ENCODE assay signal across 8 mouse cellular contexts in the genomic region with DNA sequence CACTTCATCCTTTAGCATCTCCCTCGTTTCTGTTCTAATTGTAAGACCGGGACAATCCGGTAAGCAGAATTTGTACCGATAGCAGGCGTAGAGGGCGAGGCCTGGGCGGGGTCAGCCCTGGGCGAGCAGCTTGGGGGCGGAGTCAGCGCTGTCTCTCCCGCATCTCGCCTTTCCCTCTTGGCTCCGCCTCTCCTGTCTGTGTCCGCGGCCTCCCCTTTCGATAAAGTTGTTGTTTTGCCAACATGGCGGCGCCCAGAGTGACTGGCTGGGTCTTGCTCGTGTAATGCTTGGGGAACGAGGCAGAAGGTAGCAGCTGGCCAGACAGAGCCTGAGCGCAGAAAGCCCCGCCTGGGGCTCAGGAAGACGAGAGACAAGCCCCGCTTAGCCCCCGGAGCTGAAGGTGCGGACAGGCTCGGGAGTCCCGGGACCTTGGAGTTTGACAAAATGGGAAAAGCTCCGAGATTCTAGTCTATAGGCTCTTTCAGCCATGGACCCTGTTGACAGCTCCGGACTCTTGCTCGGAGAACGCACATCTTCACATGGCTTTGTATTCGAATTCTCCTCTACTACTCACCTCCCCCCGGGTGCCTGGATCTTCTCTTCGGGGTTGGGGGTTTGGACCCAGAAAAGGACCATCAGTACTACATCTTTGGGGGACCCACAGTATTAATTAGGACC. TPM values are rescaled to one million over a fixed set of nuclear protein-coding genes. Genes with fewer than 3 reads are reported as not detected.
A peak's percentile ranks its signal among the peaks of the same experiment; 100 is the strongest.
DNase-seq lines count a peak whose midpoint lies in the region; ATAC-seq and TF ChIP-seq lines count a peak whose summit lies in the region.

A gene (plus strand): TSS at position 220 of the 678 bp plus-strand sequence.

- ATAC-seq in erythroid progenitor cell, adult 5-6 weeks (replicated peaks; ENCODE audit: low FRiP score, poor library complexity, severe bottlenecking) = peak; percentile 98
- ATAC-seq in heart, embryonic 12.5 days (ENCODE audit: insufficient number of reproducible peaks, low FRiP score) = peak; percentile 99
- ATAC-seq in kidney, postnatal 0 days (replicated peaks; ENCODE audit: low FRiP score, low read depth) = peak; percentile 97
- ATAC-seq in liver, embryonic 11.5 days (replicated peaks; ENCODE audit: low FRiP score) = peak; percentile 98
- ATAC-seq in stomach, embryonic 14.5 days (ENCODE audit: insufficient number of reproducible peaks, insufficient read depth, low FRiP score, low read depth) = peak; percentile 98

- peaks cover 2% of the 10 kb centered on the region for H3K36me3 ChIP-seq in heart, embryonic 12.5 days
- 0 out of 2 replicates have a peak, but pooled peaks cover 2% of the 10 kb centered on the region for H3K36me3 ChIP-seq in kidney, postnatal 0 days (ENCODE audit: insufficient read depth, low read length)
- no peaks in the 10 kb centered on the region for H3K36me3 ChIP-seq in liver, embryonic 11.5 days (ENCODE audit: control insufficient read depth, insufficient read depth, low read length)
- H3K36me3 ChIP-seq in stomach, embryonic 14.5 days (ENCODE audit: control insufficient read depth, insufficient read depth, low read length) = peaks cover 3% of the 10 kb centered on the region

- H3K27me3 ChIP-seq in heart, embryonic 12.5 days (replicated peaks) = no peaks in the 10 kb centered on the region
- H3K27me3 ChIP-seq in kidney, postnatal 0 days (ENCODE audit: insufficient read depth, low read length) = no peaks in the 10 kb centered on the region
- no peaks in the 10 kb centered on the region for H3K27me3 ChIP-seq in liver, embryonic 11.5 days (replicated peaks; ENCODE audit: control insufficient read depth, insufficient read depth, low read length)
- H3K27me3 ChIP-seq in stomach, embryonic 14.5 days (ENCODE audit: control insufficient read depth, insufficient read depth, low read length) = no peaks in the 10 kb centered on the region

- 0 out of 2 replicates have a peak, but pooled peaks cover 4% of the 10 kb centered on the region for H3K4me1 ChIP-seq in heart, embryonic 12.5 days (replicated peaks)
- H3K4me1 ChIP-seq in kidney, postnatal 0 days (replicated peaks; ENCODE audit: insufficient read depth, low read length) = peaks cover 3% of the 10 kb centered on the region; the same call in 1 of the 2 replicates
- H3K4me1 ChIP-seq in liver, embryonic 11.5 days (replicated peaks; ENCODE audit: control insufficient read depth, insufficient read depth, low read length) = peaks cover 12% of the 10 kb centered on the region
- peaks cover 6% of the 10 kb centered on the region; the same call in 1 of the 2 replicates for H3K4me1 ChIP-seq in stomach, embryonic 14.5 days (ENCODE audit: control insufficient read depth, insufficient read depth, low read length)

- under 1% methylated on average over 35 of the region's 35 CpGs for WGBS in heart, embryonic 12.5 days
- under 1% methylated on average over 35 of the region's 35 CpGs for WGBS in kidney, postnatal 0 days
- WGBS in liver, embryonic 11.5 days = 0% methylated on average over 35 of the region's 35 CpGs
- under 1% methylated on average over 35 of the region's 35 CpGs for WGBS in stomach, embryonic 14.5 days

- H3K27ac ChIP-seq in heart, embryonic 12.5 days (ENCODE audit: poor library complexity, severe bottlenecking) = peak within 1 kb of the TSS; percentile 90
- H3K27ac ChIP-seq in kidney, postnatal 0 days = peak within 1 kb of the TSS; percentile 86
- H3K27ac ChIP-seq in liver, embryonic 11.5 days (ENCODE audit: low read depth, low read length) = peak within 1 kb of the TSS; percentile 35
- H3K27ac ChIP-seq in stomach, embryonic 14.5 days (ENCODE audit: low read length) = peak within 1 kb of the TSS; percentile 77

- peak within 1 kb of the TSS; percentile 84 for H3K9ac ChIP-seq in heart, embryonic 12.5 days
- H3K9ac ChIP-seq in kidney, postnatal 0 days (ENCODE audit: low read depth, low read length) = peak within 1 kb of the TSS; percentile 61
- H3K9ac ChIP-seq in liver, embryonic 11.5 days (ENCODE audit: low read depth, low read length) = peak within 1 kb of the TSS; percentile 68
- H3K9ac ChIP-seq in stomach, embryonic 14.5 days (replicated peaks; ENCODE audit: low read depth, low read length) = peak within 1 kb of the TSS; percentile 49

- DNase-seq in CD4-positive helper T cell, adult 2 months (ENCODE audit: low read depth, low spot score) = peak; percentile 94
- DNase-seq in brain, embryonic 18.5 days (ENCODE audit: low read depth, low spot score) = peak; percentile 88
- DNase-seq in kidney, postnatal 0 days (ENCODE audit: low spot score) = peak; percentile 99
- peak; percentile 95 for DNase-seq in liver, embryonic 11.5 days (ENCODE audit: low spot score)
- DNase-seq in naive thymus-derived CD4-positive, alpha-beta T cell, adult 2 months (ENCODE audit: low read depth) = peak; percentile 94

- peak within 1 kb of the TSS; percentile 77 for H3K4me2 ChIP-seq in heart, embryonic 12.5 days
- peak within 1 kb of the TSS; percentile 76 for H3K4me2 ChIP-seq in kidney, postnatal 0 days (ENCODE audit: low read length)
- peak within 1 kb of the TSS; percentile 77 for H3K4me2 ChIP-seq in liver, embryonic 11.5 days
- H3K4me2 ChIP-seq in stomach, embryonic 14.5 days (replicated peaks; ENCODE audit: low read depth, low read length) = peak within 1 kb of the TSS; percentile 58

- H3K4me3 ChIP-seq in heart, embryonic 12.5 days = peak within 1 kb of the TSS; percentile 82
- peak within 1 kb of the TSS; percentile 60 for H3K4me3 ChIP-seq in kidney, postnatal 0 days (replicated peaks; ENCODE audit: low read depth, low read length)
- peak within 1 kb of the TSS; percentile 64 for H3K4me3 ChIP-seq in liver, embryonic 11.5 days (ENCODE audit: low read depth, low read length)
- H3K4me3 ChIP-seq in stomach, embryonic 14.5 days (ENCODE audit: low read depth, low read length) = peak within 1 kb of the TSS; percentile 57

- H3K9me3 ChIP-seq in heart, embryonic 12.5 days (replicated peaks) = no peaks in the 10 kb centered on the region
- no peaks in the 10 kb centered on the region for H3K9me3 ChIP-seq in kidney, postnatal 0 days (replicated peaks; ENCODE audit: low read length)
- no peaks in the 10 kb centered on the region for H3K9me3 ChIP-seq in liver, embryonic 11.5 days (ENCODE audit: control insufficient read depth, low read length)
- H3K9me3 ChIP-seq in stomach, embryonic 14.5 days (ENCODE audit: control insufficient read depth, low read depth, low read length) = no peaks in the 10 kb centered on the region

- 0 out of 2 replicates have a peak, but pooled peaks have one; percentile 10 for TF ChIP-seq CTCF in kidney, postnatal 0 days (IDR thresholded peaks at IDR 0.05; ENCODE audit: low read depth)

RNA-seq across cellular contexts. Expression of the gene that starts here (rescaled TPM):
- 3,425 and 3,901 TPM in 2 replicates for total RNA-seq in erythroid progenitor cell, adult 5-6 weeks (2015; ENCODE audit: low replicate concordance)
- 66.8 and 644 TPM in 2 replicates for total RNA-seq in erythroid progenitor cell, adult 5-6 weeks (2017; ENCODE audit: low replicate concordance)
- polyA plus RNA-seq in heart, embryonic 12.5 days (2016; fragmentation: Nextera tagmentation; extraction: Ambion mirVana) = 936 and 1,002 TPM in 2 replicates
- polyA plus RNA-seq in kidney, postnatal 0 days (2015; fragmentation: Nextera tagmentation; extraction: Ambion mirVana) = 1,450 and 1,696 TPM in 2 replicates
- 860 and 1,217 TPM in 2 replicates for polyA plus RNA-seq in liver, embryonic 11.5 days (2014; fragmentation: Nextera tagmentation; extraction: Ambion mirVana)
- polyA plus RNA-seq in stomach, embryonic 14.5 days (2014; fragmentation: Nextera tagmentation; extraction: Ambion mirVana) = 1,824 and 1,882 TPM in 2 replicates

Comparison
In these comparisons a context has a peak if more than half of its experiments do, and no peak if none do; other contexts are left out.
1. Peak in every context shown above with its lines: DNase-seq, ATAC-seq, H3K4me3 ChIP-seq and H3K27ac ChIP-seq.
2. H3K27ac ChIP-seq: peak in every context shown above with its lines; median percentile 90 in heart, embryonic 12.5 days; 86 in kidney, postnatal 0 days; 77 in stomach, embryonic 14.5 days; 35 in liver, embryonic 11.5 days.